Mouse (Mus musculus) testis, postnatal 14 days (tissue): ENCODE results near the gene AA792892.
"Not testable (repeated sequence)": the region's sequence is repeated elsewhere in the genome, so short reads cannot be mapped to it uniquely, and the experiment has no call there.

Source experiments
- DNase-seq: peaks from one replicate; pipeline ENCODE4 v3.0.0; 2021; ENCODE audit warnings: low spot score

The AA792892 gene

GRCm38 (mm10) chr5:94339449-94339848 lies at the start of gene AA792892:
Gene AA792892 (plus strand): TSS chr5:94339749.
- not testable (repeated sequence) for DNase-seq

DNA sequence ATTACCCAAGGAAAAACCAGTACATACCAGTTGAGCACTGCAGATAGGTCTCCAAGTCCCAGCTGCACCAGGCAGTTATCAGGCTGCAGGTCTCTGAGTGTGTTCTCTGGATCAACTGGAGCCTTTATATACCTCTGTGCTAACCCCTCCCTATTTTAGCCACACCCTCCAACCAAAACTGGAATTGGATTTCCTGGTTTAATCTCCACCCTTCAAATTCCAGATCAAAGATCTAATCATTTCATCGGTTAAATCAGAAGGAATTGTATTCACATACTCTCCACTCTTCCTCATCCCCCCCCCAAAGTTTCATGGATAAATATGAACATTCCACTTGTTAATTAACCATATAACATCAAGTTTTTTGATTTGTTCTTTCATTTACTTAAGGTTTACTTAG lies 32.9 kb upstream of the AA792892 start, which contains the start of gene A430089I19Rik:
TSS of gene A430089I19Rik (minus strand) at position 101 of the 400 bp plus-strand sequence.
- DNase-seq = not testable (repeated sequence)

DNA sequence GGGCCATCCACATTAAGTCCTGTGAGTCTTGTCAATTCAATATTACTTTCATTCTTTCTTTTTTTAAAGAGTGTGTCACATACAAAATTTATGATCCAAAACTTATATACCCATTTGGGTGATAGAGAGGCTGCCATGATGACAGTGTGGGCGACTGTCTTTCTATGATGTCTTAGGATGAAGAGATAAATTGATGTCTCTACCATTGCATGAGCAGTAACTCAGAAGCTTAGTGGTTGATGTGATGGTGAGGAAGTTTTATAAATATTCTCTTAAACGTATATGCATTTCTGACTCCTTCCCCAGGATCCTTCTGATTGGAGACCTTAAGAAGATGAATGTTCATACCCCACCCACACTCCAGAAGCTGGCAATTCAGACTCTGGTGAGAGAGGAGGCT lies 25.4 kb upstream of the AA792892 start, which contains the start of gene Gm6502:
TSS of gene Gm6502 (plus strand) at position 301 of the 400 bp plus-strand sequence.
- DNase-seq = not testable (repeated sequence)
